Mouse (Mus musculus): ENCODE results near the gene Gm49396.

DNA sequence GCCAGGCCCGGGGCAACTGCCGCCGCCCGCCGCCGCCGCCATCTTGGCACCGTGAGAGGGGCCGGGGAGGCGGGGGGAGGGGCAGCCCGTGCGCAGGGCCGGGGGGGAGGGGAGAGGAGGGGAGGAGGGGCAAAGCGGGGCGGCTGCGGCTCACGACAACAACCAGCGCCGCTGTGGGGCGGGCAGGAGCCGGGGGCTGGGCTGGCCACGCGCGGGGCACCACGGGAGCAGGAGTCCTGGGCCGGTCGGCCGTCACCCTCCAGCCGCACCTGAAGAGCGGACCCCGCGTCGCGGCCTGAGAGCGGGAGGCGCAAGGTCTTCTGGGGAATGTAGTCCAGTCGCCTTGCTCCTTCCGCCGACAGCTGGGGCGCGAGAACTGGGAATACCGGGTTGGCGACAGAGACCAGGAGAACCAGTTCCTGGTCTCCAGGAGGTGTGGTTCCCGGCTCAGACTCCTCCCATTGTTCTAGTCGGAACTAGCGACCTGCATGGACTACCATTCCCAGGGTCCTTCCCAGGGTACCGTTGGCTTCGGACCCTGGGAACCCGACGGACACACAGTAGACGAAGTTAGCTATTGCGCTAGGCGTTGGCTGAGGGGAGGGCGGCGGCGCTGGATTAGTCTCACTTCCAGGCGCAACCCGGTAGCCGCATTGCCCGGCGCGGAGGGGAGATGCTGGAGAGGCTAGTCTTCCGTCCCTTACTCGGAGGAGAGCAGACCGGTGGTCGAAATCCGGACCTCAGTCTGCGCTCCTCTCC, 25.7 kb downstream of the Gm49396 start, which contains the start of gene Kmt2b:
- TF ChIP-seq CTCF (IDR thresholded peaks at IDR 0.05) (no peak), POLR2A (IDR thresholded peaks at IDR 0.05; ENCODE audit: insufficient read depth, low read depth, low read length) (peak; percentile 87)
